Mouse (Mus musculus) megakaryocyte, adult 5-6 weeks (primary cell): ENCODE results near the gene Six1. TPM values are rescaled to one million over a fixed set of nuclear protein-coding genes. Genes with fewer than 3 reads are reported as not detected.
"Not testable (repeated sequence)": the region's sequence is repeated elsewhere in the genome, so short reads cannot be mapped to it uniquely, and the experiment has no call there.

ENCODE experiments used
- ATAC-seq: 2 replicates; pipeline ENCODE4 v1.8.0; 2016; ENCODE audit warnings: mild to moderate bottlenecking, inconsistent platforms; ENCODE audit not compliant: poor library complexity, severe bottlenecking
- total RNA-seq, 2 experiments: library from RNA; stranded (forward) in 1 of 2; stranded (reverse) in 1 of 2; fragments of 153-499, 151-499 nt in 1 of 2; fragments of 221-1000, 200-1000 nt in 1 of 2; gene quantifications; 2 replicates each; pipeline versions ENCODE4 v1.2.3 to v1.2.4; 2015 to 2017

The Six1 gene
- total RNA-seq (2015) (0.04 and 0.11 TPM in 2 replicates), total RNA-seq (2017) (not detected in 2 replicates)

- peak; percentile 94 for ATAC-seq
Measured at GRCm38 (mm10) chr12:73053668-73054241, at the start of gene Six1. Six1 (minus strand) TSS chr12:73053887.

- no peak for ATAC-seq
Measured at GRCm38 (mm10) chr12:73098593-73098992, 44.9 kb upstream of the Six1 start.

- not testable (repeated sequence) for ATAC-seq
Measured at GRCm38 (mm10) chr12:73096177-73096576, 42.5 kb upstream of the Six1 start.

- no peak for ATAC-seq
Measured at GRCm38 (mm10) chr12:73094605-73095004, 40.9 kb upstream of the Six1 start.

- ATAC-seq, result no peak
Measured at GRCm38 (mm10) chr12:73094189-73094588, 40.5 kb upstream of the Six1 start.

GRCm38 (mm10) chr12:73090672-73091335, 37.1 kb upstream of the Six1 start:
- no peak for ATAC-seq

- ATAC-seq, result peak; percentile 75
Measured at GRCm38 (mm10) chr12:73088911-73089310, 35.2 kb upstream of the Six1 start.

GRCm38 (mm10) chr12:73088500-73088899, 34.8 kb upstream of the Six1 start:
- ATAC-seq, result peak; percentile 47

GRCm38 (mm10) chr12:73087086-73087485, 33.4 kb upstream of the Six1 start:
- ATAC-seq, result no peak

GRCm38 (mm10) chr12:73085739-73086630, 32.3 kb upstream of the Six1 start:
- ATAC-seq, result no peak

- no peak for ATAC-seq
Measured at GRCm38 (mm10) chr12:73083773-73084172, 30.1 kb upstream of the Six1 start.

GRCm38 (mm10) chr12:73081828-73082227, 28.1 kb upstream of the Six1 start:
- not testable (repeated sequence) for ATAC-seq

- no peak for ATAC-seq
Measured at GRCm38 (mm10) chr12:73060805-73061410, 7.2 kb upstream of the Six1 start.

- no peak for ATAC-seq
Measured at GRCm38 (mm10) chr12:73057492-73057891, 3.8 kb upstream of the Six1 start.

- no peak for ATAC-seq
Measured at GRCm38 (mm10) chr12:73055451-73055850, 1.8 kb upstream of the Six1 start.

- no peak for ATAC-seq
Measured at GRCm38 (mm10) chr12:73054576-73055185, 994 bp upstream of the Six1 start.

- no peak for ATAC-seq
Measured at GRCm38 (mm10) chr12:73052651-73053591, 766 bp downstream of the Six1 start.

GRCm38 (mm10) chr12:73052036-73052650, 1.5 kb downstream of the Six1 start:
- ATAC-seq, result no peak
